Mouse (Mus musculus) kidney, postnatal 25 days (tissue): Measurements from ENCODE around the gene 4931406C07Rik.

Source experiments
- DNase-seq, 2 experiments: peaks; one replicate each; pipeline ENCODE4 v3.0.0; 2021; ENCODE audit warnings: mixed read lengths in 2 of 2

Gene 4931406C07Rik

DNA sequence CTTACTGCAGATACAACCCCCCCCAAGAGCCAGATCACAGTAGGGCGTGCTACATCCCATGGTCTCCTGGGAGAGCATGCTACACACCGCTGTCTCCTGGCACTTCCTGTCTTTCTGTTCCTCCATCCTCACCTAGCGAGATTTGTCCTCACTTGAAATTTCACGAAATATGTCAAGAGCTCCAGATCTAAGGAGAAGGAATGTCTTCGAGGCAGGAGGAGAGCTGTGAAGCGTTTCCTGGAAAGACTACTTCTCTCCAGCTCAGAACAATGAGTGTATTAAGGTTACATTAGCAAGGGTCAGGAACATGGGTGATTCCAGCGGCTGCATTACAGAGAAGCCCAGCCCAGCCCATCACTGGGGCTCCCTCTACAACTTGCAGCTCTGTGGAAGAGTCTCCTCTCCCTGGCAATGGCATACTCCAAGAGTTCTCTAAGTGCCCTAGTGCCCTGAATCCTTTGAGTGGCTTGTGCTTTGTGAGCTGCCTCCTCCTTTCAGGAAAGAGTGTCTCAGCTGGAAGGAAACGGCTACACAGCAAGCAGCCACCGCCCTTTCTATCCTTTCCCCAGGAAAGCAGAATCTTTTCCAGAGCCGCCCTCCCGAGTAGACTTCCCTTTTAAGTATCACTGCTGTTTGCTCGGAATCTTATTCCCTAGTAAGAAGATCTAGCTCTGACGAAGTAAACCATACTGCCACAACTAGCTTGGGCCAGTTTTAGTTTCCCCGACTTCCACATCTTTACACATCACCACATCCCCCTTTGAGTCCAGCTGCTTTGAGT is 68.5 kb downstream of the 4931406C07Rik start:
- no peak for DNase-seq

DNA sequence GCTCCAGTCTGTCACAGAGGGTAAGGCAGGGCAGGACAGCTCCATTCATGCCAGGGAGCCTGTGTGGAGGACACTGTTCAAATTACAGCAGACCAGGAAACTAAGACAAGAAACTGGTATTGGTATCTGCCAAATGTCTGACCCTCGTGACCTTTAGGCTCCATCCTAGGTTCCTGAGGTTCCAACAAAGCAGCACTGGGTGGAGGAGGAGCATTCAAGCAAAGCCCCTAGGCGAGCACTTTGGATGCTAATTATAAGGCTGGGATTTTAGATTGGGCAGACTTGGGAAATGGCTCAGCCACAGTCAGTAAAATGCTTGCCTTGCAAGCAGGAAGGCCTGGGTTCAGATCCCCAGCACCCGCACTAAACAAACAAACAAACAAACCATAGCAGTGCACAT is 70.3 kb downstream of the 4931406C07Rik start:
- DNase-seq = no peak

DNA sequence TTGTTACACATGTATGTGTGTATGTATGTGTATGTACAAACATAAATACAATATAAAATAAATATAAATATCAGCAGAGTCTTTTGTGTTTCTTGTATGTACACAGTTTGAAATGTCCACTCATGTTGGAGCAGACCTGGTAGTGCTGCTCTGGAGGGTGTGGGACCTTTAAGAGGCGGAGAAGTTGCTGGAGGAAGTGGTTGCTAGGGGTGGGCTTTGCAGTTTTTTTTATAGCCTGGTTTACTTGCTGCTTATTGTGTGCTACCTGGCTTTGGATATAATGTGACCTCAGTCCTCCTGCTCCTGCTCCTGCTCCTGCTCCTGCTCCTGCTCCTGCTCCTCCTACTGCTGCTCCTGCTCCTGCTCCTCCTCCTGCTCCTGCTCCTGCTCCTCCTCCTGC is 72.6 kb downstream of the 4931406C07Rik start:
- DNase-seq = no peak
